Mouse (Mus musculus): ENCODE results near the gene Emg1.

DNA sequence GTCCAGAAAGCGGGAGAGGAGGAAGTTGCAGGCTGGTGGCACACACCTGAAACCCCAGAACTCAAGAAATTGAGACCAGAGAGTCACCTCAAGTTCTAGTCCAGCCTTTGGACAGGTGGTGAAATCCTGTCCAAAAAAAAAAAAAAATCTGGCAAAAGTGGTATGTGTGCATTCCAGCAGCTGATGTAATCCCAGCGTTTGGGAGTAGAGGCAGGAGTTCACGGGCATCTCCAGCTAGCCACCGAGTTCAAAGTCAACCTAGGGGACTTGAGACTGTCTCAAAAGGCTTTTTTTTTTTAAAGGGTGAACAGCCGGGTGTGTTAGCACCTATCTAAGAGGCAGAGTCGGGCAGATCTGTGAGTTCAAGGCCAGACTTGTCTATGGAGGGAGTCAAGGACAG lies 35.8 kb downstream of the Emg1 start:
- no peak for TF ChIP-seq CTCF (IDR thresholded peaks at IDR 0.05; ENCODE audit: low read depth)
- no peak for TF ChIP-seq EP300 (IDR thresholded peaks at IDR 0.05; ENCODE audit: low read depth)

Measured in liver, embryonic 14.5 days (tissue).